Comparison of ENCODE assay signal across 8 mouse cellular contexts in genomic region chr1:73962668-73963371, GRCm38 (mm10).
DNase-seq lines count a peak whose midpoint lies in the region; ATAC-seq lines count a peak whose summit lies in the region.

No protein-coding gene starts in this region.

- peak overlapping the region; percentile 37; the same call in 1 of the 2 replicates for H3K9ac ChIP-seq in forebrain, embryonic 13.5 days

- peak; percentile 80 for ATAC-seq in forebrain, embryonic 13.5 days

- no peaks in the 10 kb centered on the region for H3K9me3 ChIP-seq in forebrain, embryonic 13.5 days (replicated peaks)

- H3K4me3 ChIP-seq in forebrain, embryonic 13.5 days, result no peak overlapping the region

- H3K4me2 ChIP-seq in forebrain, embryonic 13.5 days, result peak overlapping the region; percentile 14; the same call in 1 of the 2 replicates

- H3K36me3 ChIP-seq in forebrain, embryonic 13.5 days (ENCODE audit: poor library complexity, severe bottlenecking), result no peaks in the 10 kb centered on the region

- WGBS in forebrain, embryonic 13.5 days, result 13% methylated on average over 11 of the region's 12 CpGs

- intact Hi-C loops in heart, postnatal 14 days (cut with DNase I), result loop anchor here (5.0 kb wide), 1 partner anchor 41 kb away; no protein-coding TSS in a partner anchor

- DNase-seq in 3T3-L1 (ENCODE audit: low read depth, low spot score), result peak; percentile 98
- peak; percentile 60 to 63 for DNase-seq in adrenal gland, adult 18-20 months (ENCODE audit: low spot score in 2 of 2)
- peak; percentile 88 to 91 for DNase-seq in heart, postnatal 14 days
- peak; percentile 83 to 92 for DNase-seq in kidney, postnatal 36 days
- DNase-seq in lung, postnatal 14 days, result peak; percentile 67
- peak; percentile 88 for DNase-seq in retina, postnatal 1 day
- DNase-seq in spleen, postnatal 4 days (ENCODE audit: low spot score in 2 of 2), result no peak

- no peaks in the 10 kb centered on the region for H3K27me3 ChIP-seq in forebrain, embryonic 13.5 days

- peaks cover 13% of the 10 kb centered on the region for H3K4me1 ChIP-seq in forebrain, embryonic 13.5 days

- H3K27ac ChIP-seq in forebrain, embryonic 13.5 days, result peak overlapping the region; percentile 3; the same call in 1 of the 2 replicates

Comparison
In these comparisons a context has a peak if more than half of its experiments do, and no peak if none do; other contexts are left out.
1. DNase-seq: peak in 3T3-L1 (single experiment), adrenal gland, adult 18-20 months (2 of 2), heart, postnatal 14 days (2 of 2), kidney, postnatal 36 days (2 of 2), lung, postnatal 14 days (single experiment) and retina, postnatal 1 day (single experiment); none in spleen, postnatal 4 days (0 of 2).